Mouse (Mus musculus): ENCODE measurements at regions not wholly inside any gene's neighbourhood (a gene's known extent, or its start where the extent isn't known, plus 50 kb on each side); places are given as distances from the start of the nearest gene placed in this dataset.

- Histone ChIP-seq H3K27ac (ENCODE audit: low read depth, low read length) (no peak overlapping the region), H3K4me1 (replicated peaks; ENCODE audit: control insufficient read depth, insufficient read depth, low read length) (no peaks in the 10 kb centered on the region), H3K9me3 (ENCODE audit: control insufficient read depth, low read length) (no peaks in the 10 kb centered on the region), H3K4me2 (replicated peaks; ENCODE audit: low read depth, low read length) (no peak overlapping the region), H3K9ac (ENCODE audit: low read depth, low read length) (no peak overlapping the region), H3K4me3 (ENCODE audit: low read depth, low read length) (no peak overlapping the region), H3K27me3 (ENCODE audit: control insufficient read depth, insufficient read depth, low read length) (no peaks in the 10 kb centered on the region), H3K36me3 (ENCODE audit: control insufficient read depth, insufficient read depth, low read length) (no peaks in the 10 kb centered on the region)
- DNase-seq (ENCODE audit: low spot score) (peak; percentile 9), ATAC-seq (ENCODE audit: low FRiP score) (peak; percentile 63)
- WGBS: 57% methylated on average over 12 of the region's 12 CpGs
These were observed 409.9 kb upstream of the Tenm4 start for GRCm38 (mm10) chr7:95760945-95761661.

- no peaks in the 10 kb centered on the region for H3K4me1 ChIP-seq (replicated peaks; ENCODE audit: control insufficient read depth, insufficient read depth, low read length)
- 90% methylated on average over 6 of the region's 6 CpGs for WGBS
- H3K36me3 ChIP-seq (ENCODE audit: control insufficient read depth, insufficient read depth, low read length): no peaks in the 10 kb centered on the region
- H3K4me2 ChIP-seq (replicated peaks; ENCODE audit: low read depth, low read length): no peak overlapping the region
- H3K27me3 ChIP-seq (ENCODE audit: control insufficient read depth, insufficient read depth, low read length): no peaks in the 10 kb centered on the region
- DNase-seq (ENCODE audit: low spot score) (no peak), ATAC-seq (ENCODE audit: low FRiP score) (no peak)
- no peak overlapping the region for H3K9ac ChIP-seq (ENCODE audit: low read depth, low read length)
- no peak overlapping the region for H3K27ac ChIP-seq (ENCODE audit: low read depth, low read length)
- no peak overlapping the region for H3K4me3 ChIP-seq (ENCODE audit: low read depth, low read length)
- no peaks in the 10 kb centered on the region for H3K9me3 ChIP-seq (ENCODE audit: control insufficient read depth, low read length)
These were observed 404.5 kb upstream of the Tenm4 start for GRCm38 (mm10) chr7:95766356-95767150.

GRCm38 (mm10) chr7:95784523-95784922 is 386.5 kb upstream of the Tenm4 start:
- no peak for ATAC-seq (ENCODE audit: low FRiP score)
- Histone ChIP-seq H3K4me1 (replicated peaks; ENCODE audit: control insufficient read depth, insufficient read depth, low read length) (no peaks in the 10 kb centered on the region), H3K27ac (ENCODE audit: low read depth, low read length) (no peak overlapping the region), H3K4me3 (ENCODE audit: low read depth, low read length) (no peak overlapping the region), H3K9me3 (ENCODE audit: control insufficient read depth, low read length) (no peaks in the 10 kb centered on the region), H3K27me3 (ENCODE audit: control insufficient read depth, insufficient read depth, low read length) (no peaks in the 10 kb centered on the region), H3K4me2 (replicated peaks; ENCODE audit: low read depth, low read length) (no peak overlapping the region), H3K36me3 (ENCODE audit: control insufficient read depth, insufficient read depth, low read length) (no peaks in the 10 kb centered on the region), H3K9ac (ENCODE audit: low read depth, low read length) (no peak overlapping the region)
- no peak for DNase-seq (ENCODE audit: low spot score)

GRCm38 (mm10) chr7:95787543-95787942 is 383.5 kb upstream of the Tenm4 start:
- Histone ChIP-seq H3K9me3 (ENCODE audit: control insufficient read depth, low read length) (no peaks in the 10 kb centered on the region), H3K27ac (ENCODE audit: low read depth, low read length) (no peak overlapping the region), H3K4me2 (replicated peaks; ENCODE audit: low read depth, low read length) (no peak overlapping the region), H3K4me3 (ENCODE audit: low read depth, low read length) (no peak overlapping the region), H3K27me3 (ENCODE audit: control insufficient read depth, insufficient read depth, low read length) (no peaks in the 10 kb centered on the region), H3K36me3 (ENCODE audit: control insufficient read depth, insufficient read depth, low read length) (no peaks in the 10 kb centered on the region), H3K4me1 (replicated peaks; ENCODE audit: control insufficient read depth, insufficient read depth, low read length) (no peaks in the 10 kb centered on the region), H3K9ac (ENCODE audit: low read depth, low read length) (no peak overlapping the region)
- 83% methylated on average over 1 of the region's 1 CpGs for WGBS
- no peak for DNase-seq (ENCODE audit: low spot score)
- no peak for ATAC-seq (ENCODE audit: low FRiP score)

- Histone ChIP-seq H3K4me1 (replicated peaks; ENCODE audit: control insufficient read depth, insufficient read depth, low read length) (no peaks in the 10 kb centered on the region), H3K36me3 (ENCODE audit: control insufficient read depth, insufficient read depth, low read length) (no peaks in the 10 kb centered on the region), H3K9me3 (ENCODE audit: control insufficient read depth, low read length) (no peaks in the 10 kb centered on the region), H3K4me3 (ENCODE audit: low read depth, low read length) (no peak overlapping the region), H3K27ac (ENCODE audit: low read depth, low read length) (no peak overlapping the region), H3K27me3 (ENCODE audit: control insufficient read depth, insufficient read depth, low read length) (no peaks in the 10 kb centered on the region), H3K9ac (ENCODE audit: low read depth, low read length) (no peak overlapping the region), H3K4me2 (replicated peaks; ENCODE audit: low read depth, low read length) (no peak overlapping the region)
- 87% methylated on average over 3 of the region's 3 CpGs for WGBS
- DNase-seq (ENCODE audit: low spot score) (no peak), ATAC-seq (ENCODE audit: low FRiP score) (no peak)
These were observed 383.1 kb upstream of the Tenm4 start for GRCm38 (mm10) chr7:95787951-95788350.

GRCm38 (mm10) chr7:95789424-95789823 is 381.6 kb upstream of the Tenm4 start:
- WGBS: 87% methylated on average over 5 of the region's 5 CpGs
- ATAC-seq (ENCODE audit: low FRiP score): no peak
- no peak overlapping the region for H3K9ac ChIP-seq (ENCODE audit: low read depth, low read length)

GRCm38 (mm10) chr7:95799022-95799421 is 372.0 kb upstream of the Tenm4 start:
- H3K27ac ChIP-seq (ENCODE audit: low read depth, low read length): no peak overlapping the region
- no peaks in the 10 kb centered on the region for H3K36me3 ChIP-seq (ENCODE audit: control insufficient read depth, insufficient read depth, low read length)
- H3K9ac ChIP-seq (ENCODE audit: low read depth, low read length): no peak overlapping the region
- H3K4me3 ChIP-seq (ENCODE audit: low read depth, low read length): no peak overlapping the region
- 63% methylated on average over 3 of the region's 3 CpGs for WGBS
- ATAC-seq (ENCODE audit: low FRiP score) (no peak), DNase-seq (ENCODE audit: low spot score) (no peak)
- H3K4me1 ChIP-seq (replicated peaks; ENCODE audit: control insufficient read depth, insufficient read depth, low read length): no peaks in the 10 kb centered on the region
- H3K4me2 ChIP-seq (replicated peaks; ENCODE audit: low read depth, low read length): no peak overlapping the region
- H3K27me3 ChIP-seq (ENCODE audit: control insufficient read depth, insufficient read depth, low read length): no peaks in the 10 kb centered on the region
- H3K9me3 ChIP-seq (ENCODE audit: control insufficient read depth, low read length): no peaks in the 10 kb centered on the region

More at GRCm38 (mm10) chr7:95789424-95789823, 381.6 kb upstream of the Tenm4 start:
- Histone ChIP-seq H3K4me2 (replicated peaks; ENCODE audit: low read depth, low read length) (no peak overlapping the region), H3K4me3 (ENCODE audit: low read depth, low read length) (no peak overlapping the region), H3K27ac (ENCODE audit: low read depth, low read length) (no peak overlapping the region), H3K4me1 (replicated peaks; ENCODE audit: control insufficient read depth, insufficient read depth, low read length) (no peaks in the 10 kb centered on the region), H3K9me3 (ENCODE audit: control insufficient read depth, low read length) (no peaks in the 10 kb centered on the region), H3K36me3 (ENCODE audit: control insufficient read depth, insufficient read depth, low read length) (no peaks in the 10 kb centered on the region), H3K27me3 (ENCODE audit: control insufficient read depth, insufficient read depth, low read length) (no peaks in the 10 kb centered on the region)
- DNase-seq (ENCODE audit: low spot score): no peak

GRCm38 (mm10) chr7:95809626-95810025 is 361.4 kb upstream of the Tenm4 start:
- Histone ChIP-seq H3K27me3 (ENCODE audit: control insufficient read depth, insufficient read depth, low read length) (no peaks in the 10 kb centered on the region), H3K9me3 (ENCODE audit: control insufficient read depth, low read length) (no peaks in the 10 kb centered on the region), H3K4me1 (replicated peaks; ENCODE audit: control insufficient read depth, insufficient read depth, low read length) (no peaks in the 10 kb centered on the region), H3K9ac (ENCODE audit: low read depth, low read length) (no peak overlapping the region), H3K36me3 (ENCODE audit: control insufficient read depth, insufficient read depth, low read length) (no peaks in the 10 kb centered on the region), H3K4me2 (replicated peaks; ENCODE audit: low read depth, low read length) (no peak overlapping the region), H3K27ac (ENCODE audit: low read depth, low read length) (no peak overlapping the region), H3K4me3 (ENCODE audit: low read depth, low read length) (no peak overlapping the region)
- ATAC-seq (ENCODE audit: low FRiP score) (no peak), DNase-seq (ENCODE audit: low spot score) (no peak)
- 19% methylated on average over 3 of the region's 3 CpGs for WGBS

- WGBS: 19% methylated on average over 4 of the region's 4 CpGs
- Histone ChIP-seq H3K27me3 (ENCODE audit: control insufficient read depth, insufficient read depth, low read length) (no peaks in the 10 kb centered on the region), H3K4me1 (replicated peaks; ENCODE audit: control insufficient read depth, insufficient read depth, low read length) (no peaks in the 10 kb centered on the region), H3K36me3 (ENCODE audit: control insufficient read depth, insufficient read depth, low read length) (no peaks in the 10 kb centered on the region), H3K4me3 (ENCODE audit: low read depth, low read length) (no peak overlapping the region), H3K9me3 (ENCODE audit: control insufficient read depth, low read length) (no peaks in the 10 kb centered on the region), H3K9ac (ENCODE audit: low read depth, low read length) (no peak overlapping the region), H3K4me2 (replicated peaks; ENCODE audit: low read depth, low read length) (no peak overlapping the region), H3K27ac (ENCODE audit: low read depth, low read length) (no peak overlapping the region)
- no peak for ATAC-seq (ENCODE audit: low FRiP score)
- no peak for DNase-seq (ENCODE audit: low spot score)
These were observed 360.9 kb upstream of the Tenm4 start for GRCm38 (mm10) chr7:95810096-95810495.

All from hindbrain, embryonic 11.5 days (tissue).